Comparison of ENCODE assay signal across 18 mouse cellular contexts in genomic region chr1:89718782-89719403, GRCm38 (mm10).
A peak's percentile ranks its signal among the peaks of the same experiment; 100 is the strongest.
DNase-seq lines count a peak whose midpoint lies in the region; ATAC-seq and TF ChIP-seq lines count a peak whose summit lies in the region.
"Had no signal": no experiment of that assay in that cellular context is flagged by ENCODE, and none has a peak within 500 bp of the region (broad histone marks: within the 10 kb centered on the region; RNA-seq: fewer than 3 reads in every experiment).

No protein-coding gene starts in this region.

- no peak for TF ChIP-seq CTCF in intestine, postnatal 0 days (IDR thresholded peaks at IDR 0.05; ENCODE audit: low read depth)

- H3K27ac ChIP-seq in heart, embryonic 13.5 days (replicated peaks), result peak overlapping the region; percentile 42; the same call in 1 of the 2 replicates
- no peak overlapping the region for H3K27ac ChIP-seq in heart, embryonic 12.5 days (ENCODE audit: poor library complexity, severe bottlenecking)
- no peak overlapping the region for H3K27ac ChIP-seq in kidney, embryonic 15.5 days
- peak overlapping the region; percentile 50; the same call in 1 of the 2 replicates for H3K27ac ChIP-seq in intestine, postnatal 0 days (ENCODE audit: low read depth, low read length)
- H3K27ac ChIP-seq in forebrain, embryonic 12.5 days, result no peak overlapping the region
- H3K27ac ChIP-seq: heart, embryonic 10.5 days had no signal

- 67% methylated on average over 7 of the region's 7 CpGs for WGBS in heart, embryonic 13.5 days
- 74% methylated on average over 7 of the region's 7 CpGs for WGBS in heart, embryonic 12.5 days
- WGBS in kidney, embryonic 15.5 days, result 66% methylated on average over 7 of the region's 7 CpGs
- WGBS in intestine, postnatal 0 days, result 28% methylated on average over 7 of the region's 7 CpGs
- WGBS in forebrain, embryonic 12.5 days, result 72% methylated on average over 7 of the region's 7 CpGs

- ATAC-seq in heart, embryonic 13.5 days (ENCODE audit: extremely low read depth, insufficient number of reproducible peaks, low FRiP score, low TSS enrichment), result no peak; the same call in 1 of the 2 replicates
- no peak for ATAC-seq in heart, embryonic 12.5 days (ENCODE audit: insufficient number of reproducible peaks, low FRiP score)
- ATAC-seq in kidney, embryonic 15.5 days (replicated peaks; ENCODE audit: low FRiP score), result no peak
- peak; percentile 72 for ATAC-seq in intestine, postnatal 0 days
- no peak for ATAC-seq in forebrain, embryonic 12.5 days (ENCODE audit: low FRiP score)
- ATAC-seq: forebrain, embryonic 14.5 days; midbrain, embryonic 16.5 days had no signal

- no peaks in the 10 kb centered on the region for H3K9me3 ChIP-seq in heart, embryonic 13.5 days
- H3K9me3 ChIP-seq in heart, embryonic 12.5 days (replicated peaks), result no peaks in the 10 kb centered on the region
- H3K9me3 ChIP-seq in kidney, embryonic 15.5 days (replicated peaks), result no peaks in the 10 kb centered on the region
- no peaks in the 10 kb centered on the region for H3K9me3 ChIP-seq in intestine, postnatal 0 days (ENCODE audit: control insufficient read depth)
- H3K9me3 ChIP-seq in forebrain, embryonic 12.5 days, result no peaks in the 10 kb centered on the region
- H3K9me3 ChIP-seq: heart, embryonic 10.5 days had no signal

- no peaks in the 10 kb centered on the region for H3K27me3 ChIP-seq in heart, embryonic 13.5 days (replicated peaks)
- H3K27me3 ChIP-seq in heart, embryonic 12.5 days (replicated peaks), result no peaks in the 10 kb centered on the region
- H3K27me3 ChIP-seq in kidney, embryonic 15.5 days, result no peaks in the 10 kb centered on the region
- H3K27me3 ChIP-seq in intestine, postnatal 0 days (replicated peaks; ENCODE audit: control insufficient read depth, insufficient read depth, low read length), result no peaks in the 10 kb centered on the region
- peaks cover 90% of the 10 kb centered on the region for H3K27me3 ChIP-seq in forebrain, embryonic 12.5 days
- H3K27me3 ChIP-seq: CH12.LX had no signal

- no peak overlapping the region for H3K4me3 ChIP-seq in heart, embryonic 13.5 days
- H3K4me3 ChIP-seq in heart, embryonic 12.5 days, result no peak overlapping the region
- H3K4me3 ChIP-seq in kidney, embryonic 15.5 days (replicated peaks), result no peak overlapping the region
- H3K4me3 ChIP-seq in intestine, postnatal 0 days (ENCODE audit: low read depth, low read length), result no peak overlapping the region
- no peak overlapping the region for H3K4me3 ChIP-seq in forebrain, embryonic 12.5 days (replicated peaks)
- H3K4me3 ChIP-seq: heart, embryonic 10.5 days had no signal

- DNase-seq in kidney, postnatal 14 days, result peak; percentile 33
- DNase-seq in lung, postnatal 36 days, result peak; percentile 54
- no peak for DNase-seq in cerebellum, postnatal 25 days
- DNase-seq: adrenal gland, adult 2 months; cerebellum, postnatal 10 days; gastrocnemius, postnatal 36 days; left cerebral cortex, postnatal 4 days; spleen, adult 18-20 months had no signal

- H3K4me1 ChIP-seq in heart, embryonic 13.5 days, result peaks cover 65% of the 10 kb centered on the region
- H3K4me1 ChIP-seq in heart, embryonic 12.5 days (replicated peaks), result peaks cover 66% of the 10 kb centered on the region
- H3K4me1 ChIP-seq in kidney, embryonic 15.5 days, result peaks cover 4% of the 10 kb centered on the region; the same call in 1 of the 2 replicates
- H3K4me1 ChIP-seq in intestine, postnatal 0 days (replicated peaks; ENCODE audit: control insufficient read depth, insufficient read depth, low read length), result no peaks in the 10 kb centered on the region; the same call in 1 of the 2 replicates
- H3K4me1 ChIP-seq in forebrain, embryonic 12.5 days, result peaks cover 43% of the 10 kb centered on the region

- no peaks in the 10 kb centered on the region for H3K36me3 ChIP-seq in heart, embryonic 13.5 days
- H3K36me3 ChIP-seq in heart, embryonic 12.5 days, result no peaks in the 10 kb centered on the region
- H3K36me3 ChIP-seq in kidney, embryonic 15.5 days, result no peaks in the 10 kb centered on the region
- H3K36me3 ChIP-seq in intestine, postnatal 0 days (ENCODE audit: control insufficient read depth, insufficient read depth), result no peaks in the 10 kb centered on the region
- no peaks in the 10 kb centered on the region for H3K36me3 ChIP-seq in forebrain, embryonic 12.5 days (replicated peaks)
- H3K36me3 ChIP-seq: heart, embryonic 10.5 days had no signal

- no peak overlapping the region for H3K9ac ChIP-seq in heart, embryonic 13.5 days
- H3K9ac ChIP-seq in heart, embryonic 12.5 days, result no peak overlapping the region
- H3K9ac ChIP-seq in kidney, embryonic 15.5 days, result no peak overlapping the region
- no peak overlapping the region for H3K9ac ChIP-seq in intestine, postnatal 0 days (ENCODE audit: low read depth, low read length)
- H3K9ac ChIP-seq in forebrain, embryonic 12.5 days, result no peak overlapping the region

- H3K4me2 ChIP-seq in heart, embryonic 13.5 days, result no peak overlapping the region
- H3K4me2 ChIP-seq in heart, embryonic 12.5 days, result no peak overlapping the region
- H3K4me2 ChIP-seq in kidney, embryonic 15.5 days, result no peak overlapping the region
- no peak overlapping the region for H3K4me2 ChIP-seq in intestine, postnatal 0 days (replicated peaks; ENCODE audit: low read depth)
- no peak overlapping the region for H3K4me2 ChIP-seq in forebrain, embryonic 12.5 days
- H3K4me2 ChIP-seq: liver, embryonic 11.5 days had no signal

Comparison
In these comparisons a context has a peak if more than half of its experiments do, and no peak if none do; other contexts are left out.
1. H3K27ac ChIP-seq: peak in heart, embryonic 13.5 days (single experiment) and intestine, postnatal 0 days (single experiment); none in heart, embryonic 12.5 days (single experiment), kidney, embryonic 15.5 days (single experiment) and forebrain, embryonic 12.5 days (single experiment).
2. DNase-seq: peak in kidney, postnatal 14 days (single experiment) and lung, postnatal 36 days (single experiment); none in cerebellum, postnatal 25 days (0 of 2).